Mouse (Mus musculus) lung, postnatal 36 days (tissue): ENCODE data around the gene Zranb2.

Source experiments
- DNase-seq: peaks from one replicate; pipeline ENCODE4 v3.0.0; 2022; ENCODE audit warnings: mixed read lengths

The Zranb2 gene

GRCm38 (mm10) chr3:157533964-157534785 is at the start of gene Zranb2:
Zranb2 (plus strand) TSS chr3:157534160.
- DNase-seq: peak; percentile 94

GRCm38 (mm10) chr3:157492043-157492442 is 41.9 kb upstream of the Zranb2 start:
- DNase-seq: no peak

- DNase-seq: no peak
These were observed 31.7 kb upstream of the Zranb2 start for GRCm38 (mm10) chr3:157502216-157502615.

GRCm38 (mm10) chr3:157514116-157514796 is 19.7 kb upstream of the Zranb2 start:
- no peak for DNase-seq

GRCm38 (mm10) chr3:157516471-157516870 is 17.5 kb upstream of the Zranb2 start:
- no peak for DNase-seq

GRCm38 (mm10) chr3:157517992-157518391 is 16.0 kb upstream of the Zranb2 start:
- no peak for DNase-seq

- peak; percentile 18 for DNase-seq
These were observed 13.5 kb upstream of the Zranb2 start for GRCm38 (mm10) chr3:157520433-157520832.

GRCm38 (mm10) chr3:157523834-157524233 is 10.1 kb upstream of the Zranb2 start:
- no peak for DNase-seq

- no peak for DNase-seq
These were observed 2.4 kb upstream of the Zranb2 start for GRCm38 (mm10) chr3:157531585-157531984.

- no peak for DNase-seq
These were observed 941 bp downstream of the Zranb2 start for GRCm38 (mm10) chr3:157534786-157535415.

- no peak for DNase-seq
These were observed 15.4 kb downstream of the Zranb2 start for GRCm38 (mm10) chr3:157549323-157549722.

- DNase-seq: no peak
These were observed 16.0 kb downstream of the Zranb2 start for GRCm38 (mm10) chr3:157549758-157550600.

GRCm38 (mm10) chr3:157565196-157565595 is 31.2 kb downstream of the Zranb2 start:
- DNase-seq: peak; percentile 56

GRCm38 (mm10) chr3:157566725-157567565 is 33.0 kb downstream of the Zranb2 start, which contains the start of gene Ptger3:
Ptger3 (plus strand) TSS chr3:157566892.
- DNase-seq: peak; percentile 14

- no peak for DNase-seq
These were observed 33.7 kb downstream of the Zranb2 start for GRCm38 (mm10) chr3:157567566-157568132.

- DNase-seq: no peak
These were observed 38.1 kb downstream of the Zranb2 start for GRCm38 (mm10) chr3:157572011-157572410.

- peak; percentile 13 for DNase-seq
These were observed 41.7 kb downstream of the Zranb2 start for GRCm38 (mm10) chr3:157575441-157576342.

GRCm38 (mm10) chr3:157576343-157576722 is 42.4 kb downstream of the Zranb2 start:
- DNase-seq: no peak

- no peak for DNase-seq
These were observed 42.9 kb downstream of the Zranb2 start for GRCm38 (mm10) chr3:157576862-157577261.
